Mouse (Mus musculus) hindbrain, postnatal 0 days (tissue): Measurements from ENCODE around the gene Smg6. TPM values are rescaled to one million over a fixed set of nuclear protein-coding genes. Genes with fewer than 3 reads are reported as not detected.
"Not testable (repeated sequence)": the region's sequence is repeated elsewhere in the genome, so short reads cannot be mapped to it uniquely, and the experiment has no call there.

Experiments used
- ATAC-seq: fragments of 200-750 bp; cut with Nextera tagmentation; 2 replicates; pipeline ENCODE4 v1.8.0; 2017; ENCODE audit warnings: mild to moderate bottlenecking, moderate TSS enrichment, moderate library complexity
- DNase-seq: peaks from one replicate; pipeline ENCODE4 v3.0.0-alpha.2; 2015; ENCODE audit warnings: low spot score
- H3K27ac ChIP-seq: fragments of 300-500 bp; sonication (generic); 2 replicates; pipeline ENCODE4 v1.5.1; 2014; ENCODE audit warnings: mild to moderate bottlenecking
- H3K27me3 ChIP-seq: fragments of 300-500 bp; sonication (generic); 2 replicates; pipeline ENCODE4 v1.6.1; 2014; ENCODE audit warnings: low read length, mixed read lengths; ENCODE audit not compliant: insufficient read depth
- H3K36me3 ChIP-seq: fragments of 300-500 bp; sonication (generic); 2 replicates; pipeline ENCODE4 v1.6.1; 2014; ENCODE audit warnings: low read length, mixed read lengths; ENCODE audit not compliant: insufficient read depth
- H3K4me1 ChIP-seq: fragments of 300-500 bp; sonication (generic); 2 replicates; pipeline ENCODE4 v1.6.1; 2014; ENCODE audit warnings: antibody characterized with exemption, low read length, mixed read lengths; ENCODE audit not compliant: insufficient read depth
- H3K4me2 ChIP-seq: fragments of 300-500 bp; sonication (generic); 2 replicates; pipeline ENCODE4 v1.6.1; 2014; ENCODE audit warnings: low read depth, mild to moderate bottlenecking, low read length, moderate library complexity, mixed read lengths
- H3K4me3 ChIP-seq: fragments of 300-500 bp; sonication (generic); 2 replicates; pipeline ENCODE4 v1.5.1; 2014; ENCODE audit warnings: low read length
- H3K9ac ChIP-seq: fragments of 300-500 bp; sonication (generic); replicated peaks from 2 replicates; pipeline ENCODE4 v1.6.1; 2014; ENCODE audit warnings: mild to moderate bottlenecking, low read length, moderate library complexity, mixed read lengths
- H3K9me3 ChIP-seq: fragments of 300-500 bp; sonication (generic); 2 replicates; pipeline ENCODE4 v1.6.1; 2016; ENCODE audit warnings: low read length, mixed read lengths
- CTCF ChIP-seq: IDR thresholded peaks from 2 replicates; pipeline ENCODE4 v1.5.1; 2016; ENCODE audit warnings: antibody characterized with exemption, control low read depth, low read depth
- WGBS: fragments of 180-500 bp; shearing (Covaris S2); extraction: QIAGEN DNeasy Blood & Tissue Kit; methylation state at CpG from one replicate; pipeline ENCODE4 v1.1.7; 2014; 5-methylcytosine and 5-hydroxymethylcytosine counted together
- polyA plus RNA-seq: library from polyadenylated mRNA; unstranded; fragments of >200 nt; fragmentation: Nextera tagmentation; extraction: Ambion mirVana; gene quantifications from 2 replicates; pipeline ENCODE4 v1.2.1, GENCODE M21; 2015
- total RNA-seq: library from RNA; depleted of rRNA; stranded (reverse); fragments of >200 nt; gene quantifications from 2 replicates; pipeline ENCODE4 v1.2.3, GENCODE M21; 2014

Smg6 gene
- total and polyA plus RNA-seq, 2 experiments from 2014 or later, result 10.0 to 27.8 TPM

GRCm38 (mm10) chr11:75008270-75008669, 82.6 kb downstream of the Smg6 start:
- H3K9me3 ChIP-seq, result no peaks in the 10 kb centered on the region
- peaks cover 10% of the 10 kb centered on the region; the same call in 1 of the 2 replicates for H3K4me1 ChIP-seq
- no peak overlapping the region for H3K4me3 ChIP-seq
- no peak overlapping the region for H3K9ac ChIP-seq
- no peaks in the 10 kb centered on the region for H3K27me3 ChIP-seq
- TF ChIP-seq CTCF, result no peak
- DNase-seq, result no peak
- WGBS, result 83% methylated on average over 2 of the region's 2 CpGs
- H3K27ac ChIP-seq, result no peak overlapping the region
- no peak overlapping the region for H3K4me2 ChIP-seq
- ATAC-seq, result no peak
- no peaks in the 10 kb centered on the region for H3K36me3 ChIP-seq

- 85% methylated on average over 2 of the region's 2 CpGs for WGBS
- H3K4me3 ChIP-seq, H3K36me3 ChIP-seq, H3K4me2 ChIP-seq, H3K9me3 ChIP-seq, H3K9ac ChIP-seq, H3K27ac ChIP-seq, H3K27me3 ChIP-seq, ATAC-seq, DNase-seq: not testable (repeated sequence)
- peaks cover 16% of the 10 kb centered on the region; the same call in 1 of the 2 replicates for H3K4me1 ChIP-seq
These were observed 83.9 kb downstream of the Smg6 start for GRCm38 (mm10) chr11:75009537-75009936.

DNA sequence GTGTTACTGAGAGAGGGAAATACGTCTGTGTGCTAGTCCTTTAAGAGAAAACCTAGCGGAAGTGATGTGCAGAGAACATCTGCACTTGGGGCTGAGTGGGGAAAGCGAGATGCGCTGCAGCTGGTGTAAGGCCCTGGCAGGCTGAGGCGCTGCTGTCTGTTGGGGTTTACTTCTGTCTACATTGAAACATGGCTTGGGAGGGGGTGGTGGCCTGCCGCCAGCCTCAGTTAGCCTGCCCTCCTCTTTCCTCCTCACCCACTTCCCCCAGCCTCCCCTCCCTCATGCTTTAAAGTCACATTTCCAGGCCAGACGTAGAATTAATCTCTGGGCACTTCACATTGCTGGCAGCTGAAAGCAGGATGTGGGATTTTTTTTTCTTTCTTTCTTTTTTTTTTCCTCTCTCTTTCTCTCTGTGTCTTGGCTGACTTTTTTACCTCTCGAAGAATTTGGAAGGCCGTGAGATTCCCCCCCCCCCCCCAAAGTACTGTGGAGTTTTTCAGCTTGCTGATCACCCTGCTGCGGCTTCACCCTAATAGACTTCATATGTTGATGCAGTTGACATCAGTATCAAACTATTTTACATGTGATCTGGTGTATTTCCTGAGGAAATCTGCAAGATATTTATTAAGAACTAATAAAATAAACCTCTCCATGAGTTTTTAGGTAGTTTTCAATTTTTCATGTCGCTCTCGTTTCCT, 87.5 kb downstream of the Smg6 start:
- Histone ChIP-seq H3K9ac (0 out of 2 replicates have a peak overlapping the region, but pooled peaks have one; percentile 9), H3K9me3 (no peaks in the 10 kb centered on the region), H3K27me3 (no peaks in the 10 kb centered on the region), H3K4me2 (peak overlapping the region; percentile 36), H3K4me1 (peaks cover 24% of the 10 kb centered on the region), H3K36me3 (no peaks in the 10 kb centered on the region), H3K4me3 (no peak overlapping the region), H3K27ac (peak overlapping the region; percentile 65)
- ATAC-seq (peak; percentile 68; the same call in 1 of the 2 replicates), DNase-seq (peak; percentile 68)
- no peak; the same call in 1 of the 2 replicates for TF ChIP-seq CTCF
- 32% methylated on average over 12 of the region's 12 CpGs for WGBS

- no peak for ATAC-seq
- peak overlapping the region; percentile 52 for H3K27ac ChIP-seq
- DNase-seq, result peak; percentile 22
- no peak overlapping the region for H3K4me2 ChIP-seq
- H3K4me3 ChIP-seq, result no peak overlapping the region
- H3K36me3 ChIP-seq, result no peaks in the 10 kb centered on the region
- WGBS, result 68% methylated on average over 12 of the region's 12 CpGs
- peaks cover 24% of the 10 kb centered on the region for H3K4me1 ChIP-seq
- no peak overlapping the region for H3K9ac ChIP-seq
- no peak for TF ChIP-seq CTCF
- no peaks in the 10 kb centered on the region for H3K9me3 ChIP-seq
- no peaks in the 10 kb centered on the region for H3K27me3 ChIP-seq
These were observed 88.4 kb downstream of the Smg6 start for GRCm38 (mm10) chr11:75013764-75014695.

DNA sequence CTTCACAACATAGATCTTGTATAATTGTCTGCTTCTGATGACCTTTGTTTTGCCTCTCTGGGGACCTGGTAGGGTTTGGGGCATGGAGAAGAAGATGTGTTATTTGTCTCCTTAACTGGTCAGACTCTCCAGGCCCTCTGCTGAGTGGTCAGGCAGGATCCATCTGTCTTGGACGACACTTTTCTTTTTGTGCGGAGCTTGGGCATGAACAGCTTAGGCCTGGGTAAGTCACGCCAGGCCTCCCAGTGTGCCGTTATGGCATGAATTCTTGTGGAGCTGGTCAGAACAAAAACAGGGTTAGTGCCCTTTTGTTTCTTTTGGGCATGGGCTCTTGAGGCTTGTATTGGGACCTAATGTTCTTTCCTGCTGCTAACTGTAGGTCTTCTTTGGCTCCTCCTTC, 89.2 kb downstream of the Smg6 start:
- Histone ChIP-seq H3K9ac (no peak overlapping the region), H3K4me2 (no peak overlapping the region), H3K4me3 (no peak overlapping the region), H3K27me3 (no peaks in the 10 kb centered on the region), H3K36me3 (no peaks in the 10 kb centered on the region), H3K9me3 (no peaks in the 10 kb centered on the region), H3K27ac (peak overlapping the region; percentile 52), H3K4me1 (peaks cover 24% of the 10 kb centered on the region)
- TF ChIP-seq CTCF, result no peak
- 21% methylated on average over 4 of the region's 4 CpGs for WGBS
- DNase-seq, result peak; percentile 23
- ATAC-seq, result no peak

DNA sequence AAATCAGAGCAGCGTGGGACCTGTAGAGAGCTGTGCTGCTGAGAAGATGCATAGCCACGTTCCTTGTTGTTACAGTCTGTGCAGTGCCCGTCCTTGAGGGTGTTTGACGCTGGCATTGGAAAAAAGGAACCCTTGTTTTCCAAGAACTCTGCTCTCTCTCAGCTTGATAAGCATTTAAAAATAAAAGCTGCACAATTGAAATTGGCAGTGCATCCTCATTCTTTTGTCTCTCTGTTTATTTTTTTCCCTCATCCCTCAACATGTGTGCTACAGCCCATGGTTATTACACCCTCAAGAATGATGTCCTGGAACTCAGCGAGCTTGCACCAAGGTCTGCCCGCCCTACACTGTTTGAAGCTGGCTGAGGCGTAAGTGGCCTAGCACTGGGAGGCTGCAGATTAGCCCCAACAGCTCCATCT, 89.8 kb downstream of the Smg6 start:
- no peak for TF ChIP-seq CTCF
- no peak overlapping the region for H3K4me2 ChIP-seq
- H3K4me3 ChIP-seq, result no peak overlapping the region
- H3K4me1 ChIP-seq, result peaks cover 24% of the 10 kb centered on the region
- H3K27me3 ChIP-seq, result no peaks in the 10 kb centered on the region
- peak overlapping the region; percentile 52; the same call in 1 of the 2 replicates for H3K27ac ChIP-seq
- no peaks in the 10 kb centered on the region for H3K9me3 ChIP-seq
- 32% methylated on average over 7 of the region's 7 CpGs for WGBS
- DNase-seq (peak; percentile 31), ATAC-seq (no peak)
- H3K36me3 ChIP-seq, result no peaks in the 10 kb centered on the region
- H3K9ac ChIP-seq, result no peak overlapping the region
